Mouse (Mus musculus): Measurements from ENCODE around the gene Izumo1.

Izumo1 gene

DNA sequence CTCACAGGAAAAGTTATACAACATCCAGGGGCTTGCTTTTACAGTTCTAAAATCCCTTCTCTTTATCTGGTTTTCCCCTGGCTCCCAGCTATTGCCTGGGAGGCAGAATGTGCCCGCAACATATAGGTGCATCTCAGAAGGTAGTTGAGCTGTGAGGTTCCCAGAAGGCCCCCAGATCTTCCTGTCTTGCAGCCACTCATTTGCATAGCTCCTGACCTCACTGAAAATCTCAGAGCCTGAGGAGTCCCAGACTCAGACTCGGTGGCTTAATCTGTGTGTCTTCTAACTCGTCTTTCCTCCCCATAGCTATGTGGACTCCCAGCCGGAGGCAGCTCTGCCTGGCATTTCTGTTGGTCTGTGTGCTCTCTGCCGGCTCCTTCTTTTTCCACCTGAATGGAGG, 3.3 kb upstream of the Izumo1 start:
- no peak for DNase-seq (ENCODE audit: low read depth, low spot score)

DNA sequence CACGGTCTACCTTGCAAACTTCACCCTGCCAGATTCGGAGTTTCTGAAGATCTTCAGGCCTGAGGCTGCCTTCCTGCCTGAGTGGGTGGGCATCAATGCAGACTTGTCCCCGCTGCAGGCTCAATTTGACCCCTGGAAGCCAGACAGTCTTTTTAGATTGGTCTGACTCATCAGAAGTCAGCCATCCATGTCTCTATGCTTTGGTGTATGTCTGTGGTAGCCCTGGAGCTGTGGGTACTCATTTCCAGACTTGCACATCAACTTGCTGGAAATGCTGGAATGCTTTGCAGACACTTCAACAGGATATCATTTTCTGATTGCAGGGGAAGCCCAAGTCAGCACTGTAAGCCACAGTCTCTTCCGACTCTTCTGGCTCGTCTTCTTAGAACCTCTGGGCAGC, 2.0 kb upstream of the Izumo1 start:
- no peak for DNase-seq (ENCODE audit: low read depth, low spot score)

DNA sequence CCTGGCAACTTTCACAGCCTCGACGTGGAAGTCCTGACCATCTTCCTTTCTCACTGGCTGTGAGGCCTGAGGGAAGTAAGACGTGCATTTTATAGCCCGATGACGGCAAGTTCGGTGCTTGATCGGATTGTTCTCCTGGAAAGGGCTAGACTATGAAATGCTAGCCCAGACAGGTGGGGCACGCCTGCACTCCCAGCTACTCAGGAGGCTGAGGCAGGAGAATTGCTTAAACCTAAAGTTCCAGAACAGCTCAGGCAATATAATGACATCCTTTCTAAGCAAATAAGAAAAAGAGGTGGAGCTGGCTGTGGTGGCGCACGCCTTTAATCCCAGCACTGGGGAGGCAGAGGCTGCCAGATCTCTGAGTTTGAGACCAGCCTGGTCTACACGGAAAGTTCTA, 1.9 kb downstream of the Izumo1 start:
- DNase-seq (ENCODE audit: low read depth, low spot score), result no peak

DNA sequence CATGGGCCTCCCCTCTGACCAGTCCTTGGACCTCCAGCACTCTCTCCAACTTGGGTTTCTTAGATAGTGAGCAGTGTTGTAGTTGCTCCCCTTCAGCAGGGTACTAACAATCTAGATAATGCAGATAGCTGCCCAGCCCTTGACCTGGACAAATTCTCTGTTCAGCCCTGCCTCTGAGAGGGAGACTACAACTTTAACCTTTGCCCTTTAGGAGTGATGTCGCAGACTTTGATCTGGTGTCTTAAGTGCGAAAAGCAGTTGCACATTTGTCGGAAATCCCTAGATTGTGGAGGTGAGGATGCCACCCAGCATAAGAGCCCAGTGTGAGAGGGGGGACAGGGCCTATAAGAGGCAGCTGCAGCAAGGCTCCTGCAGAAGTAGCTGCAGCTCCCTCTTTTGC, 3.1 kb downstream of the Izumo1 start:
- DNase-seq (ENCODE audit: low read depth, low spot score), result no peak

DNA sequence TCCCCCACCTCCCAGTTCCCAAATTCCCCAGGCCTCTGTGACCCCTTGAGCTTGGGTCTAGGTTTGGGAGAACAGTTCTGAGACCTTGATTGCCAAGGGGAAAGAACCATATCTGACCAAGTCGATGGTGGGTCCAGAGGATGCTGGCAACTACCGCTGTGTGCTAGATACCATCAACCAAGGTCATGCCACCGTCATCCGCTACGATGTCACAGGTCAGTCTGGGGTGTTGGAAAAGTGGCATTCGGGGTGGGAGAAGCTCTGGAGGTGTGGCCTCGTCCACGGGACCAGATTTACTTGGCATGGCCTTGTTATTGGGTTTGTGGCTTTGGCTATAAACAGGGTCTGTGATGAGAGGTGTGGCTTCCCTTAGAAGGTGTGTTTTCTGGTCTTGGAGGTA, 3.9 kb downstream of the Izumo1 start:
- DNase-seq (ENCODE audit: low read depth, low spot score), result no peak

DNA sequence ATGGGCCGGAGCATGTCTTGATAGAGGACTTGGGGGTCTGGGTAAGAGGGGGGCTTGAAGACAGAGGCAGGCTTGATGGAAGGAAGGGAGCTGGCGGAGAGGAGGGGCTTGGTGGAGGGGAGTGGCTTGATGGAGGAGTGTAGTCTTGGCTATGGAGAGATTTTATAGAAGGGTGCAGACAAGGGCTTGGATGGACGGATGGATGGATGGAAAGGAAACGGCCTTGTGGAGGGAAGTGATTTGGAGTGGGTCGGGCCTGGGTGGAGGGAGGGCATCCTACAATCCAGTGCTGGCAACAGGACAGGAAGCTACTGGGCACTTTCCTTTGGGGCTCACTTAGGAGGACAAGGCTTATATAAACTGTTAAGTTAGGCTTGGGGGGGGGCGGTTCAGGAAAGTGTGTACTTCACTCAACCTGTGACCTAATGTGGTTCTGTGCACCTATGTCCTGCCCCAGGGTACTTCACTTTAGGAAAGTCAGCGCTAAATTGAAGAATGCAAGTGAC, 5.0 kb downstream of the Izumo1 start:
- DNase-seq (ENCODE audit: low read depth, low spot score), result no peak

DNA sequence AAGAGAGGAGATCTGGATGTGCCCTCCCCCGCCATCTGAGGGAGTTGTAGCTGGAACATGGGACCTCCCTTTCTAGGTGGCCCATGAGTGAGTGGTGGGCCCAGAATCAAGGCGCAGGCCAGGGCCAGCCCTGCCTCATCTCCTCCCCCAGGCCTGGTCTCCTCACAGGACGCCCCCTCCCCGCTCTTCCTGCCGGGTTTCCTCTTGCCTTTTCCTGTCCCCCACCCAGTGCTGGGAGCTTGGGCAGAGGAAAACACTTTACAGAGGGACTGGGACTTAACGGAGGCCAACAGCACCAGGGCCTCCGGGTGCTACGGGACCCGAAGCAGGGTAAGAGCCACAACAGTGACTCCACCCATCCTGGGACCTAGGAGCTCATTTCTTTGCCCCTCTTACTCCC, 5.7 kb downstream of the Izumo1 start, which contains the start of gene Rasip1:
Gene Rasip1, plus strand, starts transcription at position 228 of the 400 bp plus-strand sequence.
- no peak for DNase-seq (ENCODE audit: low read depth, low spot score)

DNA sequence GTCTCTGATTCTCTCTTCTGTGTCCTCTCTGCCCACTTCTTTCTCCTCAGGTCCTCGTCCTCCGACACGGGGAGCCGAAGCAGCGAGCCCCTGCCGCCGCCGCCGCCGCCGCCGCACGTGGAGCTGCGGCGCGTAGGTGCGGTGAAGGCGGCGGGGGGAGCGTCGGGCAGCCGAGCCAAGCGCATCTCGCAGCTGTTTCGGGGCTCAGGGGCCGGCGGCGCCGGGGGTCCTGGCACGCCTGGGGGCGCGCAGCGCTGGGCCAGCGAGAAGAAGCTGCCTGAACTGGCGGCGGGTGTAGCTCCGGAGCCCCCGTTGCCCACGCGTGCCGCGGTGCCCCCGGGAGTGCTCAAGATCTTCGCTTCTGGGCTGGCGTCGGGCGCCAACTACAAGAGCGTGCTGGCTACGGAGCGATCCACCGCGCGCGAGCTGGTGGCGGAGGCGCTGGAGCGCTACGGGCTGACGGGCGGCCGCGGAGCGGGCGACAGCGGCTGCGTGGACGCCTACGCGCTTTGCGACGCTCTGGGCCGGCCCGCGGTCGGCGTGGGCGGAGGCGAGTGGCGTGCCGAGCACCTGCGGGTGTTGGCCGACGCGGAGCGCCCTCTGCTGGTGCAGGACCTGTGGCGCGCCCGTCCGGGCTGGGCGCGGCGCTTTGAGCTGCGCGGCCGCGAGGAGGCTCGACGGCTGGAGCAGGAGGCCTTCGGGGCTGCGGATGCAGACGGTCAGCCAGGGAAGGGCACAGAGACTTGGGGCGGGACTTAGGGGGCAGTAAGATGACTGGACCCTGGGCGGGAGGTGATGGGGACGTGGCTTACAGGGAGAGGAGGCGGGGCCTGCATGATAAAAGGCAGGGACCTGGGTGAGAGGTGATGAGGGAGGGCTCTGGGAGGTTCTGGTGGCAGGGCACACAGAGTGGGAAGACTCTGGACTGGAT, 7.0 kb downstream of the Izumo1 start:
- DNase-seq (ENCODE audit: low read depth, low spot score), result peak; percentile 84

DNA sequence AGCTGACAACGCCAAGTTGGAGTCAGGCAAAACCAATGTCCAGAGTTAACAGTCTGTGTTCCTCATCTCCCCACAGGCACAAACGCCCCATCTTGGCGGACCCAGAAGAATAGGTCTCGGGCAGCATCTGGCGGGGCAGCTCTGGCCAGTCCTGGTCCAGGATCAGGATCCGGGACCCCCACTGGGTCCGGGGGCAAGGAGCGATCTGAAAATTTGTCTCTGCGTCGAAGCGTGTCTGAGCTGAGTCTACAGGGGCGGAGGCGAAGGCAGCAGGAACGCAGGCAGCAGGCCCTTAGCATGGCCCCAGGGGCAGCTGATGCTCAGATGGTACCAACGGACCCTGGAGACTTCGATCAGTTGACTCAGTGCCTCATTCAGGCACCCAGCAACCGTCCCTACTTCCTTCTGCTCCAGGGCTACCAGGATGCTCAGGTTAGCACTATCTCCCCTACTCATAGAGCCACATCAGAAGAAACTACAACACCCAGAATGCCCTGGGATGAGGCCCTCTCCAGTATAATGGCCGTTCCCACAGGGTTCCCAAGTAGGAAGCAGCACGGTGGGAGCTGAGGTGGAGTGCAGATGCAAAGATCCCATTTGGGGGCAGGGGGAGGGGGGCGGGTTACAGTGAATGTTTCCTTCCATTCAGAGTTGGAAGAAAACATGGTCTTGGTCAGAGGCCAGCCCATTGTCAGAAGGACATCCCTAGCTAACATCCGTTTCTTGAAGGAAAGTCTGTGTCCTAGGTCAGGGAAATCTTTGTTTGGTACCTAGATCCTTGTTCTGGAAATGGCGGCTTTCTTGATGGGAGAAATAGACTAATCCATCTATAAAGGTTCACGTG, 8.7 kb downstream of the Izumo1 start:
- no peak for DNase-seq (ENCODE audit: low read depth, low spot score)

DNA sequence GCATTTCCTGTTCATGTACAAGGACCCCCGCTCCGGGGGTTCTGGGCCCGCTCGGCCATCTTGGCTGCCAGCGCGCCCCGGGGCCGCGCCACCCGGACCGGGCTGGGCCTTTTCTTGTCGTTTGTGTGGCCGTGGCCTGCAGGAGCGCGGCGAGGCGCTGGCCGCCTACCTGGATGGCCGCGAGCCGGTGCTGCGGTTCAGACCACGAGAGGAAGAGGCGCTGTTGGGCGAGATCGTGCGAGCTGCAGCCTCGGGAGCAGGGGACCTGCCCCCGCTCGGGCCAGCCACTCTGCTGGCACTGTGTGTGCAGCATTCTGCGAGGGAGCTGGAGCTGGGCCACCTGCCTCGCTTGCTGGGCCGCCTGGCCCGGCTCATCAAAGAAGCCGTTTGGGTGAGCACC, 10.9 kb downstream of the Izumo1 start:
- no peak for DNase-seq (ENCODE audit: low read depth, low spot score)

DNA sequence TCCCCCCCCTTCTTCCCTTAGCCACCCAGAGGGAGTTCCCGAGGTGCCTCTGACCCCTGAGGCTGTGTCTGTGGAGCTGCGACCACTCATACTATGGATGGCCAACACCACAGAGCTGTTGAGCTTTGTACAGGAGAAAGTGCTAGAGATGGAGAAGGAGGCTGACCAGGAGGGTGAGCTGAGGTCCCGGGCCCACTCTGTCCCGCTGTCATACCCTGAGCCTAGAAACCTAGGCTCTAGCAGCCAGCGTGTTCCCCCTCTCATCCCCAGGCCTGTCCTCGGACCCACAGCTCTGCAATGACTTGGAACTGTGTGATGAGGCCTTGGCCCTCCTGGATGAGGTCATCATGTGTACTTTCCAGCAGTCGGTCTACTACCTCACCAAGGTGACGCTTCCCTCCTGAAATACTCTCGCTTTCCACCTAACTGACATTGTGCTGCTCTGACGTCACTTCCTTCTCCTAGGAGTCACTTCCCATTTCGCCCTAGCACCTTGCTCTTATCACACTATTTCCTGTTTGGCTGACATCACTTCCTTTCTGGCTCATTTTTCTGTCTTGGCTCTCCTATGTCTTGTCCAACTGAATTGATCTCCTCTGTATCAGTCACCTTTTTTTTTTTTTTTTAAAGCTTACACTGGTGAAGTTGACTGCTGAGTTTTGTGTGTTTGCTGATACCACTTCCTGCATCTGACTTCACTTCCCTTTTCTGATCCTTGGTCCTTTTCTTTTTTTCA, 13.5 kb downstream of the Izumo1 start:
- no peak for DNase-seq (ENCODE audit: low read depth, low spot score)

DNA sequence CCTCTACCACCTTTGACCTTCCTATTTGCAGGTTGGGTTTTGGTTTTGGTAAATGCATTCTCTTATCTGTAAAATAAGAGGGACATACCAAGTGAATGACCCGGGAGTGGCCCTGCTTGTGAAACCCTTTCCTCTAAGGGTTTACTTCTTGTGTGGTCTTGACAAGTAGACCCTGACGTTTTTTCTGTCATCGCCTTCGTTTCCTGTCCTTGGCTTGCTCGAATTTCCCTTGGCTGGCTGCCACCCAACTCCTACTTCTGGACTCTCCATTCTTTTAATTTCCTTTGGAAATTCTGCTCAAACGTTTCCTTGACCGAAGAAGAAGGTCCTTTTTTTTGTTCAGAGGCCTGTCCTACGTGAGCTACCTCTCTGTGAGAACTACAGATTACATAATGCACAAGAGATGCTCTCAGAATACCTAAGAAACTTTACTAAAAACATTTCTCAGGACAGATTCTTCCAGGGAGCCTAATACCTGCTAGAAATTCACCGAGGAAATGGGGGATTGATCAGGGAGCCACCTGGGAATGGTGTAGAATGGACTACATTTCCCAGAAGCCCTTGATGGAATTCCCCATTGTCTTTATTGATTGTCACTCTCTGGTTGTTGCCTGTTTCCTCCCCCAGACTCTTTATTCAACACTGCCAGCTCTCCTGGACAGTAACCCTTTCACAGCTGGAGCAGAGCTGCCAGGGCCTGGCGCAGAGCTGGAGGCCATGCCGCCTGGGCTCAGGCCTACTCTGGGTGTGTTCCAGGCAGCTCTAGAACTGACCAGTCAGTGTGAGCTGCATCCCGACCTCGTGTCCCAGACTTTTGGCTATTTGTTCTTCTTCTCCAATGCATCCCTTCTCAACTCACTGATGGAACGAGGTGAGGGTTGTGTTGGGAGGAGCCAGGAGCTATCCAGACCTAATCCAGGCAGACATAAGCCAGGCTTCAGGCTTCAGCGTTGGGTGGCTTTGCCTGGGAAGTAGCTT, 14.4 kb downstream of the Izumo1 start:
- no peak for DNase-seq (ENCODE audit: low read depth, low spot score)

DNA sequence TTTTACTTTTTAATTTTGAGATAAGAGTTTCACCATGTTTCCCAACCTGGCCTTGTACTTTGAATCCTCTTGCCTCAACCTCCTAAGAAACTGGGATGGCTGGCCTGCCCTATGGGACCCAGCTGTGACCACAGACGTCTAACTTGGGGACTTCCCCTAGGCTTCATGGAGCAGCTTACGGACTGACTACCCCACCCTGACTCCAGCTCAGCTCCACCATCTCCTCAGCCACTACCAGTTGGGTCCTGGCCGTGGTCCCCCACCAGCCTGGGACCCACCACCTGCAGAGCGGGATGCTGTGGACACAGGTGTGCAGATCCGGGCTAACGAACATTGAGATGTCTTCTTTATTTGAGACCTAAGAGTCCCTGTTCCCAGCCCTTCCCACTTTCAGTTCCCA, 16.1 kb downstream of the Izumo1 start:
- DNase-seq (ENCODE audit: low read depth, low spot score), result no peak

DNA sequence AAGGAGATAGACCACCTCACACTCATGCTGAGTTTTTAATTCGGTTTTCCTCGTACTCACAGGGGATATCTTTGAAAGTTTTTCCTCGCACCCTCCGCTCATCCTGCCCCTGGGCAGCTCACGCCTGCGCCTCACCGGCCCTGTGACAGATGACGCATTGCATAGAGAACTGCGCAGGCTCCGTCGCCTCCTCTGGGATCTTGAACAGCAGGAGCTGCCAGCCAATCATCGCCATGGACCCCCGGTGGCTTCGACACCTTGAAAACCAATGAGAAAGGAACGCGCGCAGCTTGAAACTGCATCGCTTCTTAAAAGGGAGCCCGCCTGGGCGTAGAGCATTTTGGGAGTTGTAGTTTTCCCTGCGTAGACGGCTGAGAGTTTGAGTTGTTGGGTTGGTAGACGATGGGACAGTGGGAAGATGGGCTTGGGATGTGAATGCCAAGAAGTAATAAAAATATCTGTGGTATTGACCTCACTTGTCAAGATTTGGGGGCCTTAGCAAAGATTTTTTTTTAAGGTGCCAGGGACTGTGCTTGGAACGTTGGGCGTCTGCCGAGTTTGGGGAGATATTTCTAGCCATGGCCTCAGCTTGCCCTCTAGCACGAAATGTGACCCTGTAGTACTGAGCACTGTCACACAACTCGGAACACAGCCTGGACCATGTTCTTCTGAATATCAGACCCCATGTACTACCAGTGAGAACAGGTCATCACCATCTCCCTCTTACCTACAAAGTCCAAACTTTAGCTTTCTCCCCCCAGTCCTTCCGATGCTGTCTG, 17.2 kb downstream of the Izumo1 start:
- peak; percentile 98 for DNase-seq (ENCODE audit: low read depth, low spot score)

DNA sequence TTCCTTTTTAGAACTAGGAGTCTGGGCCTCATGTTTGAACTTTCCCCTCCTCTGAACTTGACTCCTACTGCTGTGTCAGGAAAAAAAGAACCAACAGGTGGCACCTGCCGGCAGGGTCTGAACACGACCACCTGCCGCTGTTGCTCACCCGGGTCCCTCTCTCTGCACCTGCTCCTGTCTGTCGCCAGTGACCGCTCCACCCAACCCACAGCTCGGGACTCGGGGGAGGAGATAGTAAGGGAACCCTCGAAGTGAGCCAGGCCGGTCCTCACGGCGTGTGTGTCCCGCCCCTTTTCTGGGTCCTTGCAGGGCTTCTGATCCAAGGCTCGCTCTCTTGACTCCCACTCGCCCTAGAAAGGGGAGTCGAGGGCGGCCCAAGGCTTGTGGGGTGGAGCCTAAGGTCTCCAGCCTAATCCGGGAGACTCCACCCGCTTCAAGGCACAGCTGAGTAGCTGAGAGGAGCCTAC, 18.0 kb downstream of the Izumo1 start, which contains the start of gene Mamstr:
Gene Mamstr, plus strand, starts transcription at position 417 of the 467 bp plus-strand sequence.
- peak; percentile 97 for DNase-seq (ENCODE audit: low read depth, low spot score)

DNA sequence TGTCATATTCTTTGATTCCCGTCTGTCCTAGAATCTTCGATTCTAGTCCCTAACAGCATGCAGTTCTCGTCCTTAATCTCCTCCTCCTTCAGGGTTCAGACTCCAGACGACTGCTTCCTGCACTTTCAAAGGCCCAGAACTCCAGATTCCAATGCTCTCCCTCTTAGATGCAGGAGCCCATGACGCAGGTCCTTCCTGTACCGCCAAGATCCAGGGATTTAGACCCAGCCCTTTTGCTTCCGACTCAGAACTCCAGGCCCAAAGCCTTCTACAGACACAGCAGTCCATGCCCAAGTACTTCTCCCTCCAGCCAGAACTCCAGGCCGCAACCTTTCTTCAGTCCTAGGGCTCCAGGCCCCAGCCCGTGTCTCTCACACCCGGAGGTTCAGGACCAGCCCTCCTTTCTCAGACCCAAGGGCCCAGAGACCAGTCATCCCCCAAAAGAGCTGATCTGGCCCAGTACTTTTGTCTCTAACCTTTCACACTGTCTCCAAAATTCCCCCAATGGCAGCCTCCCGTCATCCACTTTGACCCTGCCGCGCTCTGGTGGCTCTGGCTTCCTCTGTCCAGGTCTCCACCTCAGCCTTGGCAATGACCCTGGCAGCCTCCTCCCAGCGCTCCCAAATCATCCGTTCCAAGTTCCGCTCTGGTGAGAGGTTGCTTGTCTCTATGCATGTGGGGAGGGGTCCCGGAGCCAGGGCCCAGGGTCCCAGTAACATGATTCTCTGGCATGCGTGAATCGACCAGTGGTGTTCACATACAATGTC, 18.8 kb downstream of the Izumo1 start:
- peak; percentile 50 for DNase-seq (ENCODE audit: low read depth, low spot score)

DNA sequence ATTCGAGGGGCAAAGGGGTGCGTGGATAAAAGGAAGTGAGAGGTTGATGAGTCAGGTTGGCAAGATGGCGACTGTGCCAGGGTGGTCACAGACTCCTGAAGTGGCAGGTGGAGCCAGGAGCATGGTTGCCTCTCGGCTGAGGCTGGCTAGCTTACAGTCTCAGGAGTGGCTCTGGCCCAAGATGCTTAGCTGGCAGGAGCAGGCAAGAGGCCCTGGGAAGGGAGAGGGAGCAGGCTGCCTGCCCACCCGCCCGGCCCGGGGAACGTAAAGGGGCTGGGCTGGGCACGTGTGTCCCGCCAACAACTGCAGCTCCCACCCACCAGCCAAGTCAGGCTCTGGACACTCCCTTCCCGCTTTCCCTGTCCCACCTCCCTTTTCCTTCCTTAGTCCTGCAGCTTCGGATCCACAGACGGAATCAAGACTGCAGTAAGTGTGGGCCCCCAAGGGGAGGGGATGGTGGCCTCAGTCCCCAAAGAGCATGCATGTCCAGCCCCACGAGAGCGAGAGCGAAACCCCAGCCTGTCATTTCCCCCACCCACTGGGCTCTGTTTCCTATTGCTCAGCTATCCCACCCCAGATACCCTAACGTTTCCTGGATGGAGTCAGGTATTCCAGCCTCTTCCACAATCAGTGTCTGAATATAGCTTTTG, 19.9 kb downstream of the Izumo1 start:
- DNase-seq (ENCODE audit: low read depth, low spot score), result peak; percentile 83

DNA sequence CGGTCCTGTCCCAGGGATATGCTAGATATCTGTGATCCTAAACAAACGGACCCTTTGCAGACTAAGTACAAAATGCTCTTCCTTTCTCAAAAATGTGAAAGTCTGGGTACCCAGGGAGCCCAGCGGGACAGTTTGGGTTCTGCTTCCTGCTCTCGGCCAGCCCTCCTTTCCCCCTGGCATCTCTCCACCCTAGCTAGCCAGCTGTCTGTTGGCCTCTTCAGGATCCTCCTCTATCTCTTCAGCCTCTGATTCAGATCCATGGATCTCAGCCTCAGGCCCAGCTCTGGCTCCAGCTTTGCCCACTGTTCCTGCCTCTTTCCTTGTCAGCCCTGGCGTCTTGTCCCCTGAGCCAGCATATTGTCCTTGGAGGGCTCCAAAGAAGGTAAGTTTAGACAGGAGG, 20.5 kb downstream of the Izumo1 start:
- peak; percentile 43 for DNase-seq (ENCODE audit: low read depth, low spot score)

All from skeletal muscle tissue, adult 2 months (tissue).